In genomic region chr13:41212558-41213322, GRCm38 (mm10) we compare ENCODE assay signal across 16 mouse cellular contexts. TPM values are rescaled to one million over a fixed set of nuclear protein-coding genes. Genes with fewer than 3 reads are reported as not detected.
DNase-seq lines count a peak whose midpoint lies in the region; ATAC-seq and TF ChIP-seq lines count a peak whose summit lies in the region.
"Had no signal": no experiment of that assay in that cellular context is flagged by ENCODE, and none has a peak within 500 bp of the region (broad histone marks: within the 10 kb centered on the region; RNA-seq: fewer than 3 reads in every experiment).

No protein-coding gene starts in this region.

- ATAC-seq in lung, embryonic 14.5 days (ENCODE audit: insufficient read depth): no peak
- ATAC-seq in intestine, embryonic 16.5 days: no peak
- ATAC-seq in kidney, postnatal 0 days (replicated peaks; ENCODE audit: low FRiP score, low read depth): no peak
- ATAC-seq: activated CD4-positive, CD25-positive, alpha-beta regulatory T cell, adult 4 months; forebrain, embryonic 14.5 days had no signal

- intact Hi-C loops in left cerebral cortex, adult 2 months (cut with DNase I): no loop called here

- no peak overlapping the region for H3K4me3 ChIP-seq in lung, embryonic 14.5 days (ENCODE audit: low read depth, low read length)
- no peak overlapping the region for H3K4me3 ChIP-seq in intestine, embryonic 16.5 days (ENCODE audit: low read length)
- H3K4me3 ChIP-seq in kidney, postnatal 0 days (replicated peaks; ENCODE audit: low read depth, low read length): no peak overlapping the region
- no peak overlapping the region for H3K4me3 ChIP-seq in testis, adult 2 months (ENCODE audit: control insufficient read depth, low read depth, low read length)
- no peak overlapping the region for H3K4me3 ChIP-seq in left cerebral cortex, adult 2 months
- H3K4me3 ChIP-seq: gastrocnemius, adult 2 months; limb, embryonic 12.5 days had no signal

- no peak for TF ChIP-seq POLR2A in testis, adult 2 months (IDR thresholded peaks at IDR 0.05; ENCODE audit: control insufficient read depth, low read depth, low read length)

- no peak overlapping the region for H3K4me2 ChIP-seq in lung, embryonic 14.5 days
- H3K4me2 ChIP-seq in intestine, embryonic 16.5 days (ENCODE audit: low read depth, low read length): no peak overlapping the region
- H3K4me2 ChIP-seq in kidney, postnatal 0 days (ENCODE audit: low read length): no peak overlapping the region
- H3K4me2 ChIP-seq: limb, embryonic 12.5 days had no signal

- no peaks in the 10 kb centered on the region for H3K27me3 ChIP-seq in lung, embryonic 14.5 days (ENCODE audit: insufficient read depth, low read length)
- no peaks in the 10 kb centered on the region for H3K27me3 ChIP-seq in intestine, embryonic 16.5 days (replicated peaks; ENCODE audit: control insufficient read depth, insufficient read depth, low read length)
- no peaks in the 10 kb centered on the region for H3K27me3 ChIP-seq in kidney, postnatal 0 days (ENCODE audit: insufficient read depth, low read length)
- H3K27me3 ChIP-seq in testis, adult 2 months (ENCODE audit: control insufficient read depth, insufficient read depth, low read length): no peaks in the 10 kb centered on the region
- H3K27me3 ChIP-seq: limb, embryonic 12.5 days had no signal

- peaks cover 9% of the 10 kb centered on the region; the same call in 1 of the 2 replicates for H3K4me1 ChIP-seq in lung, embryonic 14.5 days (ENCODE audit: insufficient read depth)
- peaks cover 11% of the 10 kb centered on the region for H3K4me1 ChIP-seq in intestine, embryonic 16.5 days (ENCODE audit: control insufficient read depth, insufficient read depth, low read length)
- H3K4me1 ChIP-seq in kidney, postnatal 0 days (replicated peaks; ENCODE audit: insufficient read depth, low read length): 0 out of 2 replicates have a peak, but pooled peaks cover 4% of the 10 kb centered on the region
- no peaks in the 10 kb centered on the region for H3K4me1 ChIP-seq in testis, adult 2 months (ENCODE audit: control insufficient read depth, insufficient read depth, low read length)
- H3K4me1 ChIP-seq: limb, embryonic 12.5 days had no signal

- WGBS in lung, embryonic 14.5 days: 43% methylated on average over 6 of the region's 6 CpGs
- 54% methylated on average over 6 of the region's 6 CpGs for WGBS in intestine, embryonic 16.5 days
- 47% methylated on average over 6 of the region's 6 CpGs for WGBS in kidney, postnatal 0 days

- peak; percentile 53 for DNase-seq in lung, embryonic 14.5 days
- DNase-seq in lung, postnatal 4 days: no peak
- no peak for DNase-seq in kidney, postnatal 0 days (ENCODE audit: low spot score)
- no peak for DNase-seq in left cerebral cortex, adult 2 months (ENCODE audit: extremely low spot score in 1 of 2, low spot score in 2 of 2)
- DNase-seq in spleen, adult 18-20 months: no peak
- DNase-seq: cerebellum, postnatal 36 days; gastrocnemius, adult 2 months; heart, postnatal 14 days; layer of hippocampus, postnatal 36 days; thymus, postnatal 14 days had no signal

- H3K9me3 ChIP-seq in lung, embryonic 14.5 days (ENCODE audit: low read depth, low read length): no peaks in the 10 kb centered on the region
- no peaks in the 10 kb centered on the region for H3K9me3 ChIP-seq in intestine, embryonic 16.5 days (ENCODE audit: control insufficient read depth, low read length)
- no peaks in the 10 kb centered on the region for H3K9me3 ChIP-seq in kidney, postnatal 0 days (replicated peaks; ENCODE audit: low read length)
- H3K9me3 ChIP-seq: limb, embryonic 12.5 days had no signal

- peak overlapping the region; percentile 65 for H3K27ac ChIP-seq in lung, embryonic 14.5 days (ENCODE audit: low read depth)
- peak overlapping the region; percentile 17; the same call in 1 of the 2 replicates for H3K27ac ChIP-seq in intestine, embryonic 16.5 days (ENCODE audit: low read length)
- H3K27ac ChIP-seq in kidney, postnatal 0 days: peak overlapping the region; percentile 42; the same call in 1 of the 2 replicates
- peak overlapping the region; percentile 18 for H3K27ac ChIP-seq in testis, adult 2 months (ENCODE audit: control insufficient read depth, insufficient read depth, low read depth, low read length)
- no peak overlapping the region for H3K27ac ChIP-seq in left cerebral cortex, adult 2 months
- H3K27ac ChIP-seq: gastrocnemius, adult 2 months; limb, embryonic 12.5 days had no signal

- H3K36me3 ChIP-seq in lung, embryonic 14.5 days (ENCODE audit: insufficient read depth): no peaks in the 10 kb centered on the region
- no peaks in the 10 kb centered on the region for H3K36me3 ChIP-seq in intestine, embryonic 16.5 days (ENCODE audit: control insufficient read depth, insufficient read depth, low read length)
- H3K36me3 ChIP-seq in kidney, postnatal 0 days (ENCODE audit: insufficient read depth, low read length): no peaks in the 10 kb centered on the region
- H3K36me3 ChIP-seq in testis, adult 2 months (ENCODE audit: control insufficient read depth, insufficient read depth, low read length): no peaks in the 10 kb centered on the region; the same call in 1 of the 2 replicates
- H3K36me3 ChIP-seq: limb, embryonic 12.5 days had no signal

- TF ChIP-seq CTCF in lung, embryonic 14.5 days (IDR thresholded peaks at IDR 0.05; ENCODE audit: low read depth): no peak
- no peak for TF ChIP-seq CTCF in kidney, postnatal 0 days (IDR thresholded peaks at IDR 0.05; ENCODE audit: low read depth)
- no peak for TF ChIP-seq CTCF in testis, adult 2 months (IDR thresholded peaks at IDR 0.05; ENCODE audit: control insufficient read depth, insufficient read depth, insufficient replicate concordance, low read depth, low read length)
- no peak for TF ChIP-seq CTCF in left cerebral cortex, adult 2 months (IDR thresholded peaks at IDR 0.05)

- H3K9ac ChIP-seq in lung, embryonic 14.5 days: no peak overlapping the region
- H3K9ac ChIP-seq in intestine, embryonic 16.5 days (ENCODE audit: low read depth, low read length): no peak overlapping the region
- no peak overlapping the region for H3K9ac ChIP-seq in kidney, postnatal 0 days (ENCODE audit: low read depth, low read length)
- H3K9ac ChIP-seq: limb, embryonic 12.5 days had no signal

RNA-seq across cellular contexts. Expression of gene Elovl2, which starts 7.5 kb away (rescaled TPM):
- 4.4 and 5.4 TPM in 2 replicates for polyA plus RNA-seq in lung, embryonic 14.5 days (2014; fragmentation: Nextera tagmentation; extraction: Ambion mirVana)
- polyA plus RNA-seq in intestine, embryonic 16.5 days (2015; fragmentation: Nextera tagmentation; extraction: Ambion mirVana): 5.7 and 6.3 TPM in 2 replicates
- 19.4 and 23.6 TPM in 2 replicates for polyA plus RNA-seq in kidney, postnatal 0 days (2015; fragmentation: Nextera tagmentation; extraction: Ambion mirVana)
- 102 and 132 TPM in 2 replicates for polyA plus RNA-seq in testis, adult 2 months (2012; rRNA removed)
- total RNA-seq in left cerebral cortex, adult 2 months (2021): 10 to 100 TPM; 16.0 to 16.7 TPM
- total RNA-seq: neutrophil, adult 5-6 weeks had no signal
- polyA plus RNA-seq: activated CD4-positive, CD25-positive, alpha-beta regulatory T cell, adult 4 months had no signal

RNA-seq across cellular contexts. Expression of gene Smim13, which starts 36.9 kb away (rescaled TPM):
- polyA plus RNA-seq in lung, embryonic 14.5 days (2014; fragmentation: Nextera tagmentation; extraction: Ambion mirVana): 11.9 and 12.0 TPM in 2 replicates
- polyA plus RNA-seq in intestine, embryonic 16.5 days (2015; fragmentation: Nextera tagmentation; extraction: Ambion mirVana): 8.5 and 8.7 TPM in 2 replicates
- polyA plus RNA-seq in kidney, postnatal 0 days (2015; fragmentation: Nextera tagmentation; extraction: Ambion mirVana): 9.4 and 10.3 TPM in 2 replicates
- polyA plus RNA-seq in testis, adult 2 months (2012; rRNA removed): 14.3 and 16.2 TPM in 2 replicates
- total RNA-seq in left cerebral cortex, adult 2 months (2021): 100 to 1,000 TPM; 165 to 181 TPM
